Mouse (Mus musculus) C2C12 (cell line): ENCODE results near the gene H2bfm.

Source experiments
- CEBPB ChIP-seq: IDR thresholded peaks from one replicate; pipeline ENCODE4 v1.6.1; 2011; ENCODE audit warnings: low read depth, mild to moderate bottlenecking, control low read depth, moderate library complexity
- CTCF ChIP-seq: IDR thresholded peaks from one replicate; pipeline ENCODE4 v1.5.1; 2011; ENCODE audit not compliant: control insufficient read depth, insufficient read depth, insufficient read length
- FOSL1 ChIP-seq: IDR thresholded peaks from one replicate; pipeline ENCODE4 v1.8.0; 2011; ENCODE audit warnings: mild to moderate bottlenecking, low read length; ENCODE audit not compliant: poor library complexity, insufficient read depth, severe bottlenecking
- MAX ChIP-seq: IDR thresholded peaks from one replicate; pipeline ENCODE4 v1.6.1; 2011; ENCODE audit warnings: mild to moderate bottlenecking, control low read depth
- MYOD1 ChIP-seq: IDR thresholded peaks from one replicate; pipeline ENCODE4 v1.6.1; 2011; ENCODE audit warnings: low read depth; ENCODE audit not compliant: control insufficient read depth, insufficient read length
- MYOG ChIP-seq: IDR thresholded peaks from one replicate; pipeline ENCODE4 v1.6.1; 2011; ENCODE audit not compliant: control insufficient read depth, insufficient read length; ENCODE audit errors: extremely low read depth
- USF1 ChIP-seq: IDR thresholded peaks from one replicate; pipeline ENCODE4 v1.6.1; 2011; ENCODE audit warnings: low read depth, mild to moderate bottlenecking, control low read depth, moderate library complexity

- no peak for TF ChIP-seq USF1
- TF ChIP-seq CTCF, result no peak
- no peak for TF ChIP-seq CEBPB
- no peak for TF ChIP-seq MYOD1
- TF ChIP-seq MAX, result no peak
- TF ChIP-seq FOSL1, result no peak
- TF ChIP-seq MYOG, result no peak
Observed at GRCm38 (mm10) chrX:136925863-136926262, 1.3 kb upstream of the H2bfm start.
